Mouse (Mus musculus): ENCODE results near the gene Spata13.

Spata13 gene

GRCm38 (mm10) chr14:60751581-60751980 lies 117.8 kb downstream of the Spata13 start:
- no peak for DNase-seq (ENCODE audit: low spot score)

- peak; percentile 63 for DNase-seq (ENCODE audit: low spot score)
These were observed 119.3 kb downstream of the Spata13 start for GRCm38 (mm10) chr14:60752892-60753800.

GRCm38 (mm10) chr14:60753801-60754126 lies 120.0 kb downstream of the Spata13 start:
- no peak for DNase-seq (ENCODE audit: low spot score)

- no peak for DNase-seq (ENCODE audit: low spot score)
These were observed 120.9 kb downstream of the Spata13 start for GRCm38 (mm10) chr14:60754656-60755055.

GRCm38 (mm10) chr14:60756271-60756670 lies 122.5 kb downstream of the Spata13 start:
- DNase-seq (ENCODE audit: low spot score): no peak

GRCm38 (mm10) chr14:60757265-60757664 lies 123.5 kb downstream of the Spata13 start:
- no peak for DNase-seq (ENCODE audit: low spot score)

- no peak for DNase-seq (ENCODE audit: low spot score)
These were observed 123.9 kb downstream of the Spata13 start for GRCm38 (mm10) chr14:60757722-60758121.

- no peak for DNase-seq (ENCODE audit: low spot score)
These were observed 125.3 kb downstream of the Spata13 start for GRCm38 (mm10) chr14:60759097-60759496.

GRCm38 (mm10) chr14:60761801-60762200 lies 128.0 kb downstream of the Spata13 start:
- no peak for DNase-seq (ENCODE audit: low spot score)

- DNase-seq (ENCODE audit: low spot score): no peak
These were observed 129.0 kb downstream of the Spata13 start for GRCm38 (mm10) chr14:60762754-60763153.

GRCm38 (mm10) chr14:60763746-60764145 lies 129.9 kb downstream of the Spata13 start:
- no peak for DNase-seq (ENCODE audit: low spot score)

- no peak for DNase-seq (ENCODE audit: low spot score)
These were observed 130.7 kb downstream of the Spata13 start for GRCm38 (mm10) chr14:60764526-60764925.

- DNase-seq (ENCODE audit: low spot score): no peak
These were observed 131.2 kb downstream of the Spata13 start for GRCm38 (mm10) chr14:60765025-60765424.

- no peak for DNase-seq (ENCODE audit: low spot score)
These were observed 134.1 kb downstream of the Spata13 start, which contains the start of gene C1qtnf9 for GRCm38 (mm10) chr14:60767884-60768283. Gene C1qtnf9, plus strand, starts transcription at chr14:60768134.

- no peak for DNase-seq (ENCODE audit: low spot score)
These were observed 135.5 kb downstream of the Spata13 start for GRCm38 (mm10) chr14:60769340-60769739.

- DNase-seq (ENCODE audit: low spot score): no peak
These were observed 136.8 kb downstream of the Spata13 start for GRCm38 (mm10) chr14:60770594-60770993.

GRCm38 (mm10) chr14:60771057-60771456 lies 137.3 kb downstream of the Spata13 start:
- DNase-seq (ENCODE audit: low spot score): no peak

- DNase-seq (ENCODE audit: low spot score): no peak
These were observed 139.7 kb downstream of the Spata13 start for GRCm38 (mm10) chr14:60773476-60773875.

GRCm38 (mm10) chr14:60776521-60776920 lies 142.7 kb downstream of the Spata13 start:
- DNase-seq (ENCODE audit: low spot score): no peak

- DNase-seq (ENCODE audit: low spot score): no peak
These were observed 143.7 kb downstream of the Spata13 start for GRCm38 (mm10) chr14:60777485-60777919.

- no peak for DNase-seq (ENCODE audit: low spot score)
These were observed 145.4 kb downstream of the Spata13 start for GRCm38 (mm10) chr14:60779198-60779597.

- no peak for DNase-seq (ENCODE audit: low spot score)
These were observed 148.4 kb downstream of the Spata13 start for GRCm38 (mm10) chr14:60782121-60782656.

GRCm38 (mm10) chr14:60783196-60783595 lies 149.4 kb downstream of the Spata13 start:
- no peak for DNase-seq (ENCODE audit: low spot score)
